Mouse (Mus musculus): ENCODE results near the gene Grsf1.

Grsf1 gene

GRCm38 (mm10) chr5:88675443-88676387, at the start of gene Grsf1:
Grsf1 (minus strand) TSS chr5:88676171.
- DNase-seq (ENCODE audit: low spot score in 2 of 2) = peak; percentile 90 to 93

DNA sequence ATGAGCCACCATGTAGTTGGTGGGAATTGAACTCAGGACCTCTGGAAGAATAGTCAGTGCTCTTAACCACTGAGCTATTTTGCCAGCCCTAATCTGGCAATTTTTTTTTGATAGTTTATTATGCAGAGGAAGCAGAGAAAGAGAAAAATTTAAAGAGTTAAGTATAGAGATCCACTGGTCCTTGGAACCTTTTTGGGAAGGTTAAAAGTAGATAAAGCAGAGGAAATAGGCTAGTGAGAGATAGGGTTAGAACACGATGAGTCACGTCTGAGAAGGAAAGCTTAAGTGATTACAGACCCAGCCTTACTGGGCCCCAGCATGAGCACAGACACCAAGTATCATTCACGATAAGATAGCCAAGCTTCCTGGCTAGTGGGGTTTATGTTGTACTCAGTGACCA, 48.1 kb upstream of the Grsf1 start:
- DNase-seq (ENCODE audit: low spot score in 2 of 2) = no peak

- peak in 1 of 2 experiments; percentile 62 for DNase-seq (ENCODE audit: low spot score in 2 of 2)
These were observed 46.2 kb upstream of the Grsf1 start for GRCm38 (mm10) chr5:88722213-88722600.

- DNase-seq (ENCODE audit: low spot score in 2 of 2) = peak; percentile 48 to 76
These were observed 45.7 kb upstream of the Grsf1 start for GRCm38 (mm10) chr5:88721565-88722212.

DNA sequence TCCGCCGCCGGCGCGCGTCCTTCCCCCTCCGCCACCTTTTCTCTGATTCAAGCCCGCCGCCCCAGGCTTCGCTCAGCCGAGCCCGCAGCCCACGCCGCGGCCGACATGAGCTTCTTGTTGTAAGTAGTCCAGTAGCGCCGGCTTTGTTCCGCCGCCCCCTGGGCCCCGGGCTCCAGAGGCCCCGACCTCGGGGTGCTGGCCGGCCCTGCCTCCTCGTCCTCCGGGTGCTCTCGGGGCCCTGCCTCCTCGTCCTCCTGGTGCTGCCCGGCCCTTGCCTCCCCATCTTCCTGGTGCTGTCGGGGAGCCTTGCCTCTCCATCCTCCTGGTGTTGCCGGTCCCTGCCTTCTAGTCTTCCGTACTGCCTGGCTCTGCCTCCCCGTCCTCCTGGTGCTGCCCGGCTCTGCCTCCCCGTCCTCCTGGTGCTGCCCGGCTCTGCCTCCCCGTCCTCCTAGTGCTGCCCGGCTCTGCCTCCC, 45.1 kb upstream of the Grsf1 start:
- no peak for DNase-seq (ENCODE audit: low spot score in 2 of 2)

GRCm38 (mm10) chr5:88720116-88721002, 44.4 kb upstream of the Grsf1 start, which contains the start of gene Mob1b:
Mob1b (plus strand) TSS chr5:88720855.
- DNase-seq (ENCODE audit: low spot score in 2 of 2) = peak; percentile 97 to 99

GRCm38 (mm10) chr5:88716983-88717382, 41.0 kb upstream of the Grsf1 start:
- DNase-seq (ENCODE audit: low spot score in 2 of 2) = no peak

DNA sequence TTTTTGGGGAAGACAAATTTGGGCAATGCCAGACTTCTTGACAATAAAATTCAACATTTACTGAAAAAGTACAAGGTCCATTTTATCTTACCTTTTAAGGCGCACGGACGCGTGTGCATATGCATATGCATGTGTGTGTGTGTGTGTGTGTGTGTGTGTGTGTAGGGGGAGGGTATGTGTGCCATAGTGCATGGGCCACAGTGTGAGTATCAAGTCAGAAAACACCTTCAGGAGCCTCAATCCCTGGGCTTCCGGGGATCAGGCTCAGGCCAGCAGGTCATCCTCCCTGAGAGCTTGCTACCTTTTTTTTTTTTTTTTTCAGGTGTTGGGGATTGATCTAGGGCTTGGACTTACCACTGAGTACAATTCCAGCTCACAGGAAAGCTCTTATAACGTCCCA, 36.4 kb upstream of the Grsf1 start:
- no peak for DNase-seq (ENCODE audit: low spot score in 2 of 2)

DNA sequence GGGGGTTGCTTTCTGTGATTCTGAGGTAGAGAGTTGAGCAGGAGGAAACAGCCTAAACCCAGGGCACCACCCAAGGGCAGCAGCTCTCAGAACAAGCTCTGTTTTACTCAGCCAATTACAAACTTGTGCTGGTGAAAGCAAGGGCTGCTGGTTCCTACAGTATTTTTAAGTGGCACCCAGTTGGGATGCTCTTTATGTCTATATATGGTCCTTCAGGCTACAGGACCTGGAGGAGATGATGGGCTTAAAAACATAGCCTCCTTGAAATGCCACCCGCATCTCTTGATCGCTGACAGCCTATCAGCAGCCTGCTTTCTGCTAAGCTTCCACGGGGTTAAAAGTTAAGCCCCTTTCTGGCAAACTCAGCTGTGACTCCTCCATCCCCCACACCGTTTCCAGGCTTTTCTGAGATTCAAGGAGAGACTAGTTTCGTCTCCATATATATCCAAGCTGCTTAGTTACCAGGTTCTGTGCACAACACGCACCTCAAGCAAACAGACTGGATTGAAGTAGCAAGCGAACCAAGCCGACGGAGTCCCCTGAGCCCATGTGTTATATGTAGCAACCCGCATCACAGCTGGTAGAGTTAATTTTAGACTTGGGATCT, 35.8 kb upstream of the Grsf1 start:
- no peak for DNase-seq (ENCODE audit: low spot score in 2 of 2)

DNA sequence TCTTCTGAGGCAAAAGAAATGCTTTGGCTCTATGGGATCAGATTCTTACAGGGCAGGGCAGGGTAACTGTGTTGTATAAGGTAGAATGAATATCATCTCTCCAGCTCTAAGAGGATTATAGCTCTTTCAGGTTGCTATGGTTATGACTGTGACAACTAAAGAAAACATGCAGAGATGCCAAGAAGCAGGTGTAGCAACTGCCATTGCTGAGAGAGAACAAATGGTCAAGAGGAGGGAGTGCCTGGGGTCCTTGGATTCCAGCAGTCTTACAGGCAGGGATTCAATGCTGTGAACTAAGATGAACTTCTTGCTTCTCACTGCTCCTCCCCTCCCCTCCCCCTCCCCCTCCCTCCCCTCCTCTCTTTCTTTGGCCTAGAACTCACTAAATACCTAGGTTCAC, 35.2 kb upstream of the Grsf1 start:
- no peak for DNase-seq (ENCODE audit: low spot score in 2 of 2)

GRCm38 (mm10) chr5:88703551-88703950, 27.6 kb upstream of the Grsf1 start:
- DNase-seq (ENCODE audit: low spot score in 2 of 2) = no peak

- DNase-seq (ENCODE audit: low spot score in 2 of 2) = no peak
These were observed 26.1 kb upstream of the Grsf1 start for GRCm38 (mm10) chr5:88702041-88702440.

GRCm38 (mm10) chr5:88699251-88699913, 23.4 kb upstream of the Grsf1 start:
- DNase-seq (ENCODE audit: low spot score in 2 of 2) = no peak

- no peak for DNase-seq (ENCODE audit: low spot score in 2 of 2)
These were observed 21.3 kb upstream of the Grsf1 start for GRCm38 (mm10) chr5:88697291-88697690.

DNA sequence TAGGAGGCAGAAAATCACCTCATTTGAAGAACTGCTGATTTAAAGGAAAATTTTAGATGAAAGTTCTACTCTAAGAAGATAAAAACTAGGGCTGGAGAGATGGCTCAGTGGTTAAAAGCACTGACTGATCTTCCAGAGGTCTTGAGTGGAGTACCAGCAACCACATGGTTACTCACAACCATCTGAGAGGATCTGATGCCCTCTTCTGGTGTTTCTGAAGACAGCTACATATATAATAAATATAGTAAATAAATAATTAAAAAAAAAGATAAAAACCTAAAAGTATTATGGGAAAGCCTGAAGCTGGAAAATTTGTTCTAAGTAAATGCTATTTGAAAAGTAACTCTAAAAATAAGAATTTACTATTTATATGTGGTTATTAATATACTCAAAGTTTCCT, 17.1 kb upstream of the Grsf1 start:
- no peak for DNase-seq (ENCODE audit: low spot score in 2 of 2)

DNA sequence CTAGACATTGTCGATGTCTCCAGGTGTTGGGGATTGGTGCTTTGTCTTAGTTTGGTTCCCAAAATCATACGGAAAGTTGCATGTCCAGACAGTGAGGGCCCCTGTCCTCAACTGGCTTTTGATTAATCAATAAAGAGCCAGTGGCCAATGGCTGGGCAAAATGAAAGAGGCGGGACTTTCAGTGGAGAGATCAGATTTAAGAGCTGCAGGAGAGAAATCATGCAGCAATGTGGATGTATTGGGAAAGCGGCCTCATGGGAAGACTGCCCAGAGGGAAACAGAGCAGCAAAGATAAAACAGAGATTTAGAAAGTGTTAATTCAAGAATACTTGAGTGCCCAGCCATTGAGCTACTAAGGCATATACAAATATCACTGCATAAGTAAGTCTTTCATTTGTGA, 16.6 kb upstream of the Grsf1 start:
- no peak for DNase-seq (ENCODE audit: low spot score in 2 of 2)

GRCm38 (mm10) chr5:88691506-88692095, 15.6 kb upstream of the Grsf1 start:
- no peak for DNase-seq (ENCODE audit: low spot score in 2 of 2)

DNA sequence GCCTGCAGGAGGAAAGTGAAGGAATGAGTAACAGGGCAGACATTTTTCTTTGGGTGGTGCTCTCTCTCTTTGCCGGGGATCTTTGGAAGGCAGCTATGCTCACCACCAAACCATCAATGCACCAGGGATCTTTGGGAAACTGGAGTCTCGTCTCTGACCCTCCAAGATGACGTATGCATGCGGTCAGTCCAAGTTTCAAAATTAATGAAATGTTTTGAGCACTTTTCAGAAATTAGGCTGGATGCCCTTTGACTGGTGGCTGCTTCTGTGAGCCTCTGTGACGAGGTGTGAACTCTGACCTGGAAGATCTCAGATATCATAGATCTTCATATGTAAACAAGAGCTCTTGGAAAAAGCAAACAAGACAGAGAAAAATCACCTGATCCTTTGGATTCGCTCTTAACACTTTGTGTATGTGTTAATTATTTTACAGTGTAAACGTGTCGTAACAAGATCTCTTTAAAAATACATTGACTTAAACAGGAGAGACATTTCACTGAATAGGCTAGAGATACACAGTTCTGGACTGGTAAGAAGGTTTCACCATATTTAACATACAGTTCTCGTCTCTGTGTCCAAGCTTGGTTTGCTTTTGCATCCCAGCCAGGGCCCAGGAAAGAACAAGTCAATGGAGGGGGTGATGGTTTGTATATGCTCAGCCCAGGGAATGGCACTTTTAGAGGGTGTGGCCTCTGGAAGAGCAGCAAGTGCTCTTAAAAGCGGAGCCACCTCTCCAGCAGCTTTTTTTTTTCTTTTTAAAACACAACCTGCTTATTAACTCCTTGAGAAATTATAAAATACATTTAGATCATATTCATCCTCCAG, 14.9 kb upstream of the Grsf1 start:
- DNase-seq (ENCODE audit: low spot score in 2 of 2) = no peak

DNA sequence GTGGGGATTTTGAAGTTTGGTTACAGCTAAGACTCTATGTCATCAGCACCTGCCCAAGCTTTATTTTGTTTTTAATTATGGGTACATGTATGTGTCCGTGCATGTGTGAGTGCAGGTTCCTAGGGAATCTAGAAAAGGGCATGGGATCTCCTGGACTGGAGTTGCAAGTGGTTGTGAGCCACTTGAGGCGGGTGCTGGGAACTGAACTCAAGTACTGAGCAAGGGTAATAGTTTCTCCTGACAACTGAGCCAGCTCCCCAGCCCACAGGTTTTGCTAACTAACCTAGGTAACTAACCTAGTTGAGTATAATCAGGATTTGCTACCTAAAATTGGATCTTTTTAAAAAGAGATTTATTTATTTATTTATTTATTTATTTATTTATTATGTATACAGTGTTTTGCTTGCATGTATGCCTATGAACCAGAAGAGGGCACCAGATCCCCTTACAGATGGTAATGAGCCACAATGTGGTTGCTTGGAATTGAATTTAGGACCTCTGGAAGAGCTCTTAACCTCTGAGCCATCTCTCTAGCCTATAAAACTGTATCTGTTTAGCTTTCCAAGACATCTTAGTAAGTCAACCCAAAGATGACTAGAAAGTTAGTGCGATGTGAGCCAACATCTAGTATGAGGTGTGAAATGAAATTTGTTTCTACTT, 13.4 kb upstream of the Grsf1 start:
- DNase-seq (ENCODE audit: low spot score in 2 of 2) = no peak
